Mouse (Mus musculus) 3T3-L1 (cell line): ENCODE results near the gene Cdc42se1.
A peak's percentile ranks its signal among the peaks of the same experiment; 100 is the strongest.

Experiments
- DNase-seq: peaks from one replicate; pipeline ENCODE4 v3.0.0-alpha.2; 2015; ENCODE audit warnings: low read depth, low spot score

Gene Cdc42se1

DNA sequence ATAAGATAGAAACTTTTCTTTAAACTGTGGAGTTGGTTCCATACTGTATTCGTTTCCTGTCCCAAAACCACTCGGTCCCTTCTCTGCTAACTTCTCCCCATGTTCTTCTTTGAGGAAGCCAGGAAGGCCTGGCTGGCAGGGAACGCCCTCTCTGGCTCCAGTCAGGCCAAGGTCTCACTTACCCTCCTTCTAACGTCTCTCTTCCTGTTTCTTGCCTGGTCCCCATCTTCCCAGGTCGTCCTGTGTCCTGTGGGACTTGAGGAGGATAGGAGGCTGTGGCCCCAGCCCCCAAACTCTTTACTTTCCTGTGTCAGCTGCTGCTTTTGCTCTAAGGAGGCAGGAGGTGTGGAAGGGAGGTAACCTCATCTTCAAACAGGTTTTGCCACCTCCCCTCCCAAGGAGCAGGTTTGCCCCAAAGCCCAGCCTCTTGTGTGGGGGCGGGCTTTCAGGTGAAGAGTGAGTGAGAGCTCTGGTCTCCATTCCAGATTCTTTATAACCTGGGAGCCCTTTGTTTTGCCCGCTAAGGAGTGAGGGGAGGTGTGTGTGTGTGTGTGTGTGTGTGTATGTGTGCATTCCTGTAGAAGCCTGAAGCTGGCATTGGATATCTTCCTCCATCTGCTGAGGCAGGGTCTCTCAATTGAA, 22.4 kb downstream of the Cdc42se1 start, which contains the start of gene Bnipl:
Gene Bnipl, minus strand, starts transcription at position 411 of the 642 bp plus-strand sequence.
- DNase-seq, result no peak

DNA sequence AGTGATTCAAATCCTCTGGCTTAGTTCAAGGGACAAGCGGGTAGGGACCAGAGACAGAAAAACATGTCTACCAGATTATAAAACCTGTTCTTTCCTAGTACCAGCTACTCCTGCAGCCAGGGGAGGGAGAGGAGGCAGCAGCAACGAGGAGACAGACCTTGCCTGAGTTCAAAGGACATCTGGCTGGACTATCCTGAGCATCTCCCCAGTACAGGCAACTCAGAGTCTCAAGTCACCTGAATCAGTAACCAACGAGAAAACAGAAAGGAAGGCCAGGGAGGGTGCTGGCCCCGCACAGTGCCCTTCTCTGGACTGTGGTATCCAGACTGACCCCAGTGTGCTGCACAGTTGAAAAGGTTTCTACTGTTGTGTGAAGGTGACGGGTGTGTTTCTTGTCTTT, 28.4 kb downstream of the Cdc42se1 start:
- no peak for DNase-seq

DNA sequence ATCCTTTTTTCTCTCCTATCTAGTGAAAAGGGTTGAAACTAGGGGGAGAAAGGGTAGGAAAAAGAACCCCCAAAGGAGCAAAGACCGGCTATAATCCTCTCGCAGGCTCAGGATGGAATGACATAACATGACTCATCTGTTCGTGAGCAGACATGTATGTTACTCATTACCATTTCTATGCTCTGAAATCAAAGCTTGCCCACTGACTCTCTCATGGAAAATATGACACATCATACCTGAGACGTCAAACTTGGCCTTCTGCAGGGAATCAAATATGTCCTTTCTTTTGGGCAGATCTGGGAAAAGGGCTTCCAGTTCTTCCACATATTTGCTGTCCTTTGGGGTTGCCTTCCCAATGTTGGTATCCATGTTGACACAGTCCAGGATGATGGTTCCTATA, 33.4 kb downstream of the Cdc42se1 start:
- peak; percentile 80 for DNase-seq

DNA sequence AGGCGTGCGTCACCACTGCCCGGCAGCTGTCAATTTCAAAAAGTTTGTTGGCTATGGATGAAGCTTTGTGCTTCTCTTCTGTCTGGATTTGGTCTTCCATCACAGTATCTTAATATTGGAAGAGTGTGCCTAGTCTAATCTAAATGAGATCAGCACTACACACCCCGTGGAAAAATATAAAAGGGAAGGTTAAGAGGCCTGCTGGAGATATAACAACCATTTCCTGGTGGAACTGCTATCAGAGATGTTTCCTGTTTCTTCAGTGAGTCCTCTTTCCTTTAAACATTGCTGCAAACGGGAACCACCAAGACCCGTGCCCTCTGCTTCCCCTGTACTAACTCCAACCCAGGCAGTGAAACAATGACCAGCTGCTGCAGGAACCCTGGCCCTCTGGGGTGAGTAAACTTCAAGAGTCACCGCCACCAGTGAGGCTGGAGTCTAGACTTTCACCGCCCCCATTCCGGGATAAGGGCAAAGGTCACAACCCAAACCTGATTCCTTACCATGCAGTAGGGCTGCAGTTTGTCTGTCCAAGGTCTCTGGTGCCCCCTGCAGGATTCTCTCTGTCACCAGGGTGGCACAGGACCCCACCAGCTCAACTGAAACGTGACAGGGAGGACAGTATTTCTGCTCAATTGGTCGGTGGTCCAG, 34.7 kb downstream of the Cdc42se1 start:
- DNase-seq, result peak; percentile 71

DNA sequence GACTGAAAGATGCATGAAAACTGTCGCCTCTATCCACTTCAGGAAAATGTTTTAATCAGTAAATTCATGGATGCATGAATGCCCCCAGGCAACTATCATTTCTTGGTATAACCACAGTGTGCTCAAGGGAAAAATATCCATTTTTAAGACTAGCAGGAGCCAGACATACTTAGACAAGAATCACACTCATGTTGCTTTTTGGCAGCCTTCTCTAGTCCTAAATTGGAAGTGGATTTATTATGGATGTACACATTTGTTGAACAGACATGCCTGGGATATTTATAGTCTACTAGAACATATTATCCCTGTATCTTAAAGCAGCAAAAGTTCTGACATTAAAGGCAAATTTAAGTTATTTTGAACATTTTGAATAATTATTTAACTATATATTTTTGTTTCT, 36.2 kb downstream of the Cdc42se1 start:
- no peak for DNase-seq

DNA sequence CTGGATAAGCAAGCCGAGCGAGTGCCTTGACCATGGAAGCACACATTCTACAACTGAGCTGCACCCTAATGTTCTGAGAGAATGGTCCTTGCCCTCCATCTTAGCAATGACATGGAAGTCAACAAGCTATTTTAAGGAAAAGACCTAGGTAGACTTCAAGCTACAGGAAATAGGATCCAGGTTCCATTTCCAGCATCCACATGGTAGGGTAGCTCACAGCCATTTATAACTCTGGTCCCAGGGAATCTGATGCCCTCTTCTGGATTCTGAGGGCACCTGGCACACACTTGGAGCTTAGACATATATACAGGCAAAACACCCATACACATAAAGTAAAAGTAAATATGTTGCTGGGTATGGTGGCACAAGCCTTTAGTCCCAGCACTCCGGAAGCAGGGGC, 37.5 kb downstream of the Cdc42se1 start:
- DNase-seq, result no peak

DNA sequence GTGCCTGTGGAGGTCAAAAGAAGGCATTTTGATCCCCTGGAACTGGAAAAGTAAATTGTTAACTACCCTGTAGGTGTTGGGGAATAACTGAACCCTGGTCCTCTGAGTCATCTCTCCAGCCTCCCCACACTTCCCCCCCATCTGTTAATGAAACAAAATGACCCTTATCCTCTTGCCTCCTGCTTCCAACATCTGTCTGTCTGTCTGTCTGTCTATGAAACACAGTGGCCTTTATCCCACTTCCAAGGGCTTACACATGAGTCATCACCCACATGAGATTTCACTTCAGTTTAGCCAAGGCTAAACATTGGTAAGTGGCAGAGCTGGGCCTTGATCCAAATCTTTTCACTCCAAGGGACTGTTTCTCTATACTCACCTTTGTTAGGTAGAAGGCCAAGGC, 39.3 kb downstream of the Cdc42se1 start:
- DNase-seq, result peak; percentile 87

DNA sequence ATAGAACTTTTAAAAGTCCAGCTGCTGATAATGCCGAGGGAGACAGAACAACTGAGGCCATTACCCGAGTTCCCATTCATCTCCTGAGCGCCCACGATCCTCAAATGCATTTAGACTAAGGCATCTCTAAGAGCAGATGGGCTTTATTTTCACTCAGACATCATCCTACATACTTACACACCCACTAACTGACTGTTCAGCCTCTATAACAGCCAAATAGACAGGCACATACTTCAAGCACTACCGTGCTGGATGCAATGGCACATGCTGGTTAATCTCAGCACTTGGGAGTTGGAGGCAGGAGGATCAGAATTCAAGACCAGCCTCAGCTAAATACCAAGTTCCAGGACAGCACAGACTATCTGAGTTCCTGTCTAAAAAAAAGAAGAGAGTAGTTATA, 41.3 kb downstream of the Cdc42se1 start:
- DNase-seq, result no peak

DNA sequence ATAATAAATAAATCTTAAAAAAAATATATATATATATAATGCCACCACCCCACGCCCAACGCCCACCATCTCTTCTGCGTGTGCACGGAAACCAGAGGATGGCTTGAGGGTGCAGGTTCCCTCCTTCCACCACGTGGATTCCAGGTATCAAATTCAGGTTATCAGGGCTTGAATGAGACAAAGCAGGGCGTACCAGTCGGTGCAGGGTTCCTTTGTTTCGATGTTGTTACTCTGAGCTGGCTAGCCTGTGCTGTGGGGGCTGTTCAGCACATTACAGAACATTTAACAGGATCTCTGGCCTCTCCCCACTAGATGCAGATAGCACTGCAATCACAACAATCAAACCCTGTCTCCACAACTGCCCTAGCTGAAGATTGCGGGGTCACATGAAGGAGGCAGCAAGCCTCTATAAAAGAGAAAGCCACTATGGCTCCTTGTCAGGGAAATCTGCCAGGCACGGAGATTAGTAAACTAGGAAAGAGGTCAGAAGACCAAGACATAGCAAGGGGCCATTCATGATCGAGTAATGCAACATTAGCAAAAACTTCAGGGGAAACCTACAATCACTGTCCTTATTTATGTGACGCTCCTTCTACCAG, 42.3 kb downstream of the Cdc42se1 start:
- no peak for DNase-seq

DNA sequence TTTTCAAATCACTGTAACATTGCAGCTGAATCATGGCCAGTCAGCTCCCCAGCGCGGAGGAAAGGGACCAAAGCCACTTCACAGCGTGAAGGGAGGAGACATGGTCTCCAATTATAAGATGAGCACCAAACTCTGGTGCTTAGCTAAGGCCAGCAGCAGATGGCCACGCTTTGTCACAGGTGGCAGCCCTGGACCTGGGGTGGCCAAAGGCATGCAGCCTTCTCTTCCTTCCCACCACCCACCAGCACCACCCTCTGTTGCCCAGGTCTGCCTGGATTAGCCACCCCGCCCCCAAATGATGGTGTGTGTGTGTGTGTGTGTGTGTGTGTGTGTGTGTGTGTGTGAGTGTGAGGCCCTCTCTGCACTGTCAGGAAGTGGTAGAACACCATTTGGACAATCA, 44.9 kb downstream of the Cdc42se1 start:
- DNase-seq, result no peak

DNA sequence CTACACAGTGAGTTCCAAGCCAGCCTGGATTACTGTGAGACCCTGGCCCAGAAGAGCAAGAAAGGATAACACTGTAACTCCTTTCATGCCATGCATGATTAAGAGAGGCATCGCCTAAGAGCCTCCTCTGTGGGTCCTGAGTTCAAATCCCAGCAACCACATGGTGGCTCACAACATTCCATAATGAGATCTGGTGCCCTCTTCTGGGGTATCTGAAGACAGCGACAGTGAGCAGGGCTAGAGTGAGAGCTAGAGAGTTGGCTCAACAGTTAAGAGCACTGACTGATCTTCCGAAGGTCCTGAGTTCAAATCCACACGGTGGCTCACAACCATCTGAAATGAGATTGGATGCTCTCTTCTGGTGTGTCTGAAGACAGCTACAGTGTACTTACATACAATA, 45.9 kb downstream of the Cdc42se1 start:
- DNase-seq, result no peak

DNA sequence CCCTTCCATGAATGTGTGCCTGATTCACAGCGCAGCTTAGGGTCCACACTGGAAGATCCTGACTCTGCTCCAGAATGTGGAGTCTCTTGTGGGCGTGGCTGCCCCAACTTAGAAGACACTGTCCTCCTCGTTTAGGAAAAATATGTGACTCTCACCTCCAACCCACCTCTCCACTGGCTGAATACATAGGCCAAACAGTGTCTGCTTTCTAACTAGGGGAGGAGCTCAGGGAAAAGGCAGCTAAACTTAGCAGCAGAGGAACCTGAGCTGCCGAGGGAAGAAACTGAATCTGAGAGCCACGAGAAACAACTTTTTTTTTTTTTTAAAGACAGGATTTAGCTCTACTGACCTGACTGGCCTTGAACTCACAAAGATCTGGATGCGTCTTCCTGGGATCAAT, 46.6 kb downstream of the Cdc42se1 start:
- no peak for DNase-seq

DNA sequence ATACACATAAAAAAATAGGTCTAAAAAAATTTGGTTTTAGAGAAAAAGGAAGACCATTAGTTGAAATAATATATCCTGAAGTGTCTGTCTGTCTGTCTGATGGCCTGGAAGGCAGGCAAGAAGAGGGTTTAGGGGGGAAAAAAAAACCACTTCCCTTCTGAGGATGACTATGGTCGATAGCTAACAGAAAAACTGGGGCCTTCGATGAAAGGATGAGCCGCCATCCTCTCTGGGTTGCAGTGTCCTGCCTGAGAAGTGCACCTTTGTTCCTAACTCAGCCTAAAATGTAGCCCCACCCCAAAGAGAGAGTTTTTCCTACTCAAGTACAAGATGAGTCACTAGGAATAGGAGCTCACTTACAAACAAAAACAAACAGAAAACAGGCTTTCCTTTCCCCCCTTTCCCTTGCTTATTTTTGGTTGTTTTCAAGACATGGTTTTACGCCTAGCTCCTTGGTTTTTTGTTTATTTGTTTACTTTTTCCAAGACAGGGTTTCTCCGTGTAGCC, 47.9 kb downstream of the Cdc42se1 start:
- DNase-seq, result peak; percentile 57

DNA sequence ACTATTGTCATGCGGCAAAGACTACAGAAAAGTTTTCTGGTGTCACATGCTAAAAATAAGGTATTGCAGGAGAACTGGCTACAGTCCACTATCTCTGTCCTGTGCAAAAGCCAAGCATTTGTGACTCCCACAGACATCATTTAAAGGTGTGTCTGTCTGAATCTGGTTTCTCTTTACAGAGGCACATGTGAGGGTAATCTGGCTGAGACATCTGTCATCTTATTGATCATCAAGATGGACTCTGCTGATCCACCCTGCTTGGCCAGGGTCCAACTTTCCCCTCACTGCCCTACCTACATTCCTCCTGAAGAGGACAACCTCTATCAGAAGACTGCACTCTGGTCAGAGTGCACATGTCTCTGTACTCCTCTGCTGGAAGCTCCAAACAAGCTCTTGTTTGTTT, 48.6 kb downstream of the Cdc42se1 start:
- peak; percentile 18 for DNase-seq

DNA sequence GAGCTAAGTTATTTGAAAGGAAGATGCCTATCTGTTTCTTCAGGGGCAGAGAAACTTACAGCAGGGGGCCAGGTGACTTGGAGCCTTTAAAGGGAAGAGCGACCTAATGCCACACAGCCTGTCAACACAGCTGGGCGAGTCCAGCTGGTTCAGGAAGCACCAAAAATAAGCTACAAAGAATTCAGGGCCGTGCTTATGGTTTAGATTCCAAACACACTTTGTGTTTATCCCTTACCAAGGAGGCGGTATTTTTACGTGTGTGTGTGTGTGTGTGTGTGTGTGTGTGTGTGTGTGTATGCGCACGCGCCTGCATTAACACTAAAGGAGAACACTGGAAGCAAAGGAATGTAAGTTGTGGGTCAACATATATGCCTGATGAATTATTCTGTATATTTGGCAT, 52.2 kb downstream of the Cdc42se1 start:
- peak; percentile 55 for DNase-seq

DNA sequence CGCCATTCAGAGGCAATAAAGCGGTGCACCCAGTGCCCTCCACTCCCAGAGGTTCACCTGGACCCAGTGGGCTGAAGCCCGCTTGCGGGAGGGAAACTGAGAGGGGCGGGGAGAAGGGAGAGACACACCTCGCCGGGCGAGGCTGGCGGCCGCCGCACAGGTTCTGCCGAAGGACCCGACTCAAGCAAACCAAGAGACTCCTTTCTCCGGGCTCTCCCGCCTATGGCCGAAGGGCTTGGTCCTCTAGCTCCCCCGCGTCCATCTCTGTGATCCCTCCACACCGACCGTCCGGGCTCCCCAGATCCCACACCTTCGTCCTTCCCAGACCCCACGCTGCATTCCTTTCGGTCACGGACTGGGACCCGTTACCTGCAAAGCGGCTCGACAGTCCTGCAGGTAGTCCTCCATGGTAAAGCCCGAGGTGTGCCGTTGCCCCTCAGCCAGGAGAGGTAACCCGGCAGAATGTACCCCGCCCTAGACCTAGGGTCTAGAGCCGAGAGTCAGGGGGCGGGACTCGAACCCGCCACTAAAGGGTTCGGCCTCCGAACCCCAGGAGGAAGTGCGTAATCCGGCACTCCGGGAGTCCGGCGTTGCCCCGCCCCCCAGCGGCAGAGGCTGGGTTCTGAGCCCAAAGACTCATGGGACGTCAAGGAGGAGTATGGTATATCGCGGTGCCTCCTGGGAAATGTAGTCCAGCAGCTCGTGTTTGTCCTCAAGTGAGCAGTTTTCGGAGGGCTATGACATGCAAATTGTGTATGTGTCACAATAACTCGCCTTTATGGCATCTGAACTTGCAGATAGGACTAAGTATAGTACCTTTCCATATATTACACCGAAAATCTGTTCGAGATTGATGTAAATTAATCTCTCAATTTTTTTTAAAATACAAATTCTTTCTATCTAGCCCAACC, 52.9 kb downstream of the Cdc42se1 start, which contains the start of the genes Mindy1 and Prune1:
Gene Mindy1, plus strand, starts transcription at position 130 of the 911 bp plus-strand sequence.
Gene Prune1, minus strand, starts transcription at position 861 of the 911 bp plus-strand sequence.
- DNase-seq, result peak; percentile 99

DNA sequence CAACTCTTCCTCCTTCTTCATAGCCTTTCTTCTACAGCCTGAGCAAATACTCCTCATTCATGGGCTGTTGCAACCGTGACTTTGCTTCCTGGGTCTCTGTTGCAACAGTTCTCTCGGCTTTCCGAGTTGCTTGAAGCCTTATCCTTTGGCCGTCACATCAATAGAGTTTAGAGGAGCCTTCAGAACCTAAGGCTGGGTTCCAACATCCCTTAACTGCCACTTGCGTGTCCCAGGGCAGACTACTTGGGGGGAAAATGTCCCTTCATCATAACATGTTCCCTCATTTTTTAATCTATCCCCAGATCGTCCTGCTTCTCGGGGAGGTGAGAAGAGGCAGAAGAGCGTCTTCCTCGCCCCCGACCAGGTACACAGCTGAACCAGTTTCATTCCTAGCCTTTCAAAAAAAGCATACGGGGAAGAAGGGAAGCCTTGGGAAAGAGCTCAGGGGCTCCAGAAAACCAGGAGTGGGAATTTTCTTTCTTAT, 53.9 kb downstream of the Cdc42se1 start:
- DNase-seq, result peak; percentile 76

DNA sequence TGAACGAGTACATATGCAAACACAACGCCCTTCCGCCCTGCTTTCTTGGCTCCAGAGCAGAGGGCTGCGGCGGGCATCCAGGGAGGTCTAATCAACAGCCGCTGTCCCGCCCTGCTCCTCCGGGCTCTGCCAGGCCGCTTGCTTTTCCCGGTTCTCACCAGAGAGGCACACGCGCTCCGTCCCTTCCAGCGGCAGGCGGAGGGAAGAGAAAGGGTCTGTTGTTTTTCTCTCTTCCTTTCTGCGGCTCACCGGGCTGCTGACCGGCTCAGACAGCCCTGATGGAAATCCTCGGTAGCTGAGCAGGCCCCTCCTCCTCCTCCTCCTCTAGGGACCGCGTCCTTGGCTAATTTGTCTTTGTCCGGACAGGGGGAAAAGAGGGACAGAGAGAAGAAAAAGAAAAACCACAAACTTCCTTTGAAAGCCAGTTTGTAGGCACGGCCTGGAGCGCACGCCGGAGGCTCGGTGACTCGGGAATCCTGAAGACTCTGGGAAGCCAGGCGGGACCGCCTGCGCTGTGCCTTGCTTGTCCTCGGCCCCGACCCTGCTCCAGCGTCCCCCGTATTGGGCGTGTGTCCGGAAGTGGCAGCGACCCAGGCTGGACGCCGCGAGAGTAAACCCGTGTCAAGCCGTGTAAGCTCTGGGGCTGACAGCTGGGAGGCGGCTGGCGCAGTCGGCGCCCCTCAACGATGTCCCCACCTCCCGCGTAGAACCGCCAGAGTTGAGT, 54.5 kb downstream of the Cdc42se1 start:
- DNase-seq, result peak; percentile 92

DNA sequence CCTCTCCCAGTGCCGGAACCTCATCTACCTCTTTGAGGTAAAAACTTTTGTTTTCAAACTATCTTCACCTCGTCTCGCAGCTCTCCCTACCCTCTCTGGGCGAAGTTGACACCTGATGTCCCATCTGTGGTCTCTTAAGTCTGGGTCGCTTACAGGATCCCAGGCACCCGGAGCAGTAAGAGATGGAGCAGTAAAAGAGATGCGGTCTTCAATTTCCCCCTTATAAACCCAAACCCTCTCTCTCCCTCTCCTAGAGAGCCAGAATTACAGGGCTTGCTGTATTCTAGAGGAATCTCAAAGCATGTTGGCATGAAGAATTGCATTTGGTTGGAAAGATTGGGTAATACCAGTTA, 55.0 kb downstream of the Cdc42se1 start:
- no peak for DNase-seq

DNA sequence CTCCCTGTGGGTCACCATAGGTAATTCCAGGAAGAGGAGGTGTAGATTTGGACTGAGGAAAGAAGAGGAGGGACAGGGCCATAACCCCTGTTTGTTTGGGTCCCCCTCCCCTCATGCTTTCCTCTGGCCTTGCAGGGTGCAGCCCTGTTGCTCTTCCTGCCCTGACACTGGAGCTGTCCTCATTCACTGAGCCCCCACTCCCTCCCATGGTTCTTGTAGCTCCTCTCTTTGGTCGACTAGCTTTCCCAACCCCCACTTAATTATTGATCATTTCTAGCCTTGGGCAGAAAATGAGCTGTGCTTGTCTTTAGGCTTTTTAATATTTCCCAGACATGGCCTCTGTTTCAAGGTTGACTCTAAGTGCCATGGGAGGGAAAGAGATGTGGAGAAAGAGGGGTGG, 55.5 kb downstream of the Cdc42se1 start:
- DNase-seq, result no peak
